Mouse (Mus musculus): ENCODE results near the gene Klf11.

Klf11 gene

GRCm38 (mm10) chr12:24703013-24703412, 51.9 kb downstream of the Klf11 start:
- DNase-seq (ENCODE audit: low read depth, low spot score), result no peak

GRCm38 (mm10) chr12:24705502-24706263, 54.6 kb downstream of the Klf11 start:
- no peak for DNase-seq (ENCODE audit: low read depth, low spot score)

- DNase-seq (ENCODE audit: low read depth, low spot score), result no peak
Measured at GRCm38 (mm10) chr12:24706764-24707479, 55.8 kb downstream of the Klf11 start.

- no peak for DNase-seq (ENCODE audit: low read depth, low spot score)
Measured at GRCm38 (mm10) chr12:24707480-24707802, 56.4 kb downstream of the Klf11 start.

- peak; percentile 75 for DNase-seq (ENCODE audit: low read depth, low spot score)
Measured at GRCm38 (mm10) chr12:24707954-24708823, 57.1 kb downstream of the Klf11 start, which contains the start of gene Rrm2. Gene Rrm2 (plus strand): TSS chr12:24708241.

- DNase-seq (ENCODE audit: low read depth, low spot score), result no peak
Measured at GRCm38 (mm10) chr12:24708824-24709218, 57.7 kb downstream of the Klf11 start.

- no peak for DNase-seq (ENCODE audit: low read depth, low spot score)
Measured at GRCm38 (mm10) chr12:24709409-24709808, 58.3 kb downstream of the Klf11 start.

GRCm38 (mm10) chr12:24709831-24710508, 58.9 kb downstream of the Klf11 start:
- peak; percentile 70 for DNase-seq (ENCODE audit: low read depth, low spot score)

- no peak for DNase-seq (ENCODE audit: low read depth, low spot score)
Measured at GRCm38 (mm10) chr12:24710672-24711071, 59.6 kb downstream of the Klf11 start.
